ENCODE assay signal across 24 mouse cellular contexts in genomic region chr3:153160683-153161082, GRCm38 (mm10).
DNase-seq lines count a peak whose midpoint lies in the region; ATAC-seq lines count a peak whose summit lies in the region.
"Had no signal": no experiment of that assay in that cellular context is flagged by ENCODE, and none has a peak within 500 bp of the region (broad histone marks: within the 10 kb centered on the region; RNA-seq: fewer than 3 reads in every experiment).

No protein-coding gene starts in this region.

- no peak overlapping the region for H3K27ac ChIP-seq in heart, embryonic 12.5 days (ENCODE audit: poor library complexity, severe bottlenecking)
- no peak overlapping the region for H3K27ac ChIP-seq in kidney, embryonic 15.5 days
- H3K27ac ChIP-seq: embryonic facial prominence, embryonic 13.5 days; embryonic facial prominence, embryonic 15.5 days; forebrain, embryonic 10.5 days; forebrain, embryonic 12.5 days had no signal

- H3K9ac ChIP-seq in heart, embryonic 12.5 days: no peak overlapping the region
- no peak overlapping the region for H3K9ac ChIP-seq in kidney, embryonic 15.5 days
- H3K9ac ChIP-seq: embryonic facial prominence, embryonic 13.5 days; embryonic facial prominence, embryonic 15.5 days; forebrain, embryonic 12.5 days had no signal

- no peaks in the 10 kb centered on the region for H3K36me3 ChIP-seq in heart, embryonic 12.5 days
- no peaks in the 10 kb centered on the region for H3K36me3 ChIP-seq in kidney, embryonic 15.5 days
- H3K36me3 ChIP-seq in megakaryocyte, embryonic 14.5 days (replicated peaks; ENCODE audit: low read length): no peaks in the 10 kb centered on the region
- H3K36me3 ChIP-seq: embryonic facial prominence, embryonic 13.5 days; embryonic facial prominence, embryonic 15.5 days; forebrain, embryonic 10.5 days; forebrain, embryonic 12.5 days had no signal

- H3K4me3 ChIP-seq in heart, embryonic 12.5 days: no peak overlapping the region
- no peak overlapping the region for H3K4me3 ChIP-seq in kidney, embryonic 15.5 days (replicated peaks)
- peak overlapping the region; percentile 56 for H3K4me3 ChIP-seq in megakaryocyte, embryonic 14.5 days (replicated peaks)
- H3K4me3 ChIP-seq: embryonic facial prominence, embryonic 13.5 days; embryonic facial prominence, embryonic 15.5 days; erythroblast, embryonic 14.5 days; forebrain, embryonic 10.5 days; forebrain, embryonic 12.5 days had no signal

- no peak overlapping the region for H3K4me2 ChIP-seq in heart, embryonic 12.5 days
- no peak overlapping the region for H3K4me2 ChIP-seq in kidney, embryonic 15.5 days
- H3K4me2 ChIP-seq: embryonic facial prominence, embryonic 13.5 days; embryonic facial prominence, embryonic 15.5 days; forebrain, embryonic 12.5 days had no signal

- H3K4me1 ChIP-seq in heart, embryonic 12.5 days (replicated peaks): peaks cover 9% of the 10 kb centered on the region; the same call in 1 of the 2 replicates
- peaks cover 10% of the 10 kb centered on the region; the same call in 1 of the 2 replicates for H3K4me1 ChIP-seq in kidney, embryonic 15.5 days
- no peaks in the 10 kb centered on the region; the same call in 1 of the 2 replicates for H3K4me1 ChIP-seq in megakaryocyte, embryonic 14.5 days
- H3K4me1 ChIP-seq: embryonic facial prominence, embryonic 13.5 days; embryonic facial prominence, embryonic 15.5 days; forebrain, embryonic 10.5 days; forebrain, embryonic 12.5 days had no signal

- peak; percentile 15 for DNase-seq in heart, adult 11 months
- no peak for DNase-seq in kidney, postnatal 14 days
- DNase-seq in brain, adult 2 months (ENCODE audit: low read depth, low spot score): peak; percentile 26
- DNase-seq in cerebellum, adult 8-10 months: no peak
- DNase-seq: adrenal gland, adult 2 months; adrenal gland, postnatal 10 days; adrenal gland, postnatal 25 days; cerebellum, adult 11-12 months; cerebellum, adult 2 months; cerebellum, adult 9-11 months; cerebellum, postnatal 14 days; cerebellum, postnatal 36 days; embryo, embryonic 11 days had no signal

- no peaks in the 10 kb centered on the region for H3K9me3 ChIP-seq in heart, embryonic 12.5 days (replicated peaks)
- no peaks in the 10 kb centered on the region for H3K9me3 ChIP-seq in kidney, embryonic 15.5 days (replicated peaks)
- H3K9me3 ChIP-seq in megakaryocyte, embryonic 14.5 days: 0 out of 2 replicates have a peak, but pooled peaks cover 3% of the 10 kb centered on the region
- H3K9me3 ChIP-seq: embryonic facial prominence, embryonic 13.5 days; embryonic facial prominence, embryonic 15.5 days; forebrain, embryonic 10.5 days; forebrain, embryonic 12.5 days had no signal

- ATAC-seq in heart, embryonic 12.5 days (ENCODE audit: insufficient number of reproducible peaks, low FRiP score): no peak
- ATAC-seq in kidney, embryonic 15.5 days (replicated peaks; ENCODE audit: low FRiP score): peak; percentile 66
- ATAC-seq in megakaryocyte, adult 5-6 weeks (ENCODE audit: poor library complexity, severe bottlenecking): no peak
- ATAC-seq: forebrain, embryonic 14.5 days; forebrain, embryonic 16.5 days had no signal

- H3K27me3 ChIP-seq in heart, embryonic 12.5 days (replicated peaks): no peaks in the 10 kb centered on the region
- no peaks in the 10 kb centered on the region for H3K27me3 ChIP-seq in kidney, embryonic 15.5 days
- no peaks in the 10 kb centered on the region for H3K27me3 ChIP-seq in megakaryocyte, embryonic 14.5 days (replicated peaks)
- H3K27me3 ChIP-seq: embryonic facial prominence, embryonic 13.5 days; embryonic facial prominence, embryonic 15.5 days had no signal

- 74% methylated on average over 5 of the region's 5 CpGs for WGBS in heart, embryonic 12.5 days
- WGBS in kidney, embryonic 15.5 days: 62% methylated on average over 5 of the region's 5 CpGs

Comparison
In these comparisons a context has a peak if more than half of its experiments do, and no peak if none do; other contexts are left out.
1. DNase-seq: peak in heart, adult 11 months (single experiment) and brain, adult 2 months (single experiment); none in kidney, postnatal 14 days (single experiment) and cerebellum, adult 8-10 months (single experiment).